Mouse (Mus musculus) frontal cortex, postnatal 10 days (tissue): ENCODE measurements at regions not wholly inside any gene's neighbourhood (a gene's known extent, or its start where the extent isn't known, plus 50 kb on each side); places are given as distances from the start of the nearest gene placed in this dataset.

ENCODE experiments used
- DNase-seq, 2 experiments: peaks; one replicate each; pipeline ENCODE4 v3.0.0; 2022; ENCODE audit warnings: low spot score in 2 of 2, mixed read lengths in 1 of 2

DNA sequence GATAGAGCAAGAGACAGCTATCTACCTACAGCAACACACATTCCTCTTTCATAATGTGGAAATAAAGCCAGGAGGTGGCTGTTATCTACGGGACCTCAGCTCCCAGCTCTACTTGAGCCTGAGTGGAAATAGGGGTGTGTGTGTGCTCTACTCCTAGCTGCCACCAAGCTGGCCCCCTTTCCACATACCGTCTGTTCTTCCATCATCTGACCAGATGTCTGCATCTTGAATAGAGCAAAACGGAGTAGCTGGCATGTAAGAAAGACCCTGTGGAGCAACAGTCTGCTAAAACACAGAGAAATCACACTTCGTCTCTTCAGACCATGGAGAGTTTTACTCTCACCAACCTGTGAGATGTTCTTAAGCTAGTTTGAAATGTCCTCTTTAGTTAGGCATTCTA is 454.9 kb downstream of the 1700129C05Rik start:
- DNase-seq, result no peak

DNA sequence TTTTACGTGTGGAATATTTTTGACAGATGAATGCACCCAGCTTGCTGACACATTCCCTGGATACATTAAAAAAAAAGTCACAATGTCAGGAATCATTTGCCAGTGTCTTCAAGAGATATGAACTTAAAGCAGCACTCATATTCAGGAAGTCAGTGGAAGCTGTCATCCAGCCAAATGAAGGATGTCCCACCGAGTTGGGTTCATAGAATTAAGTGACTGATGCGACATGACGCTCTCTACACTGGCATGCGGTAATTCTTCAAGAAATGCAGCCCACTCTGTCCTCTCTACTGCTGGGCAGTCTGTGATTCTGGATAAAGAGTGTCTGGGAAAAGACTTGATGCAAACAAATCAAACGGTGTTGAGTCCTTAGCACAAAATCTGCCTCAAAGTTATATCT is 463.9 kb downstream of the 1700129C05Rik start:
- DNase-seq, result no peak

DNA sequence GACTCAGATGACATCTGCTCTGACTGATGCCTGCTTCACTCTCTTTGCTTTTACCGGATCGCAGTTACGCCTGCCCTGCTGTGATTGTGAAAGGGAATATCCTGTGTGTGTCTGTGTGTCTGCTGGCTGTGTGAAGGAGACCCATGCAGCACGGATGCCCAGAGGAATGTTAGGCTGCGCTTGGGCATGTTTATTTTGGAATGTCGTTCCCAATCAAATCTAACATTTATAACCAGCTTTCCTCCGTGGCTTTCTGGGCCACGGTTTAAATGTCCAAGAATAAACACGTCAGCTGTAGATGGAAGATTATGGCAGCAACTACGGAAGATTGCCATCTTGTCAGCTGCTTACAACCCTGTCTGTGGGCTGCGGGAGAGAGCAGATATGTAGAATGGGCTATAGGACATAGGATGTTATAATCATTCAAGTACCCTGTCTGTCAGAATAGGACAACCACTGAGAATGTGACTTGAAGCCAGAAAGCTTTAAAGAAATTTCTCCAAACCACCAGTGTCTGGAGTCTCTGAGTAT is 464.5 kb downstream of the 1700129C05Rik start:
- DNase-seq, result no peak

DNA sequence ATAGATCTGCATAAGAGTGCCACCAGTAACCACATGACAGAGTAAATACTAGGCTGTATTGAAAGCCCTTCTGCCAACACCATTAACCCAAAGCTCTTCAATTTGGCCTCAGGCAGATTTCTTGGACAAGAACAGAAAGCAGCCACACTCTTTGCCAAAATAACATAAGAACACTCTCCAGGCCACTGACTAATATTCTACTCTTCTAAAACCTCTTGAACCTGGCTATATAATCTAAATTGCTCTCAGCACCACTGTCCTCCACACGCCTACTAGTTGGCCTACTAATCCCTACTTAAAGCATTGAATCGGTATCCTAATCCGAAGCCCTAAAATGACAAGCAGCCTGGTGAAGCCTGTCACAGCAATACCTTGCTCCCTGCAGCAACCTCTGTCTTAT is 467.5 kb downstream of the 1700129C05Rik start:
- DNase-seq, result no peak

DNA sequence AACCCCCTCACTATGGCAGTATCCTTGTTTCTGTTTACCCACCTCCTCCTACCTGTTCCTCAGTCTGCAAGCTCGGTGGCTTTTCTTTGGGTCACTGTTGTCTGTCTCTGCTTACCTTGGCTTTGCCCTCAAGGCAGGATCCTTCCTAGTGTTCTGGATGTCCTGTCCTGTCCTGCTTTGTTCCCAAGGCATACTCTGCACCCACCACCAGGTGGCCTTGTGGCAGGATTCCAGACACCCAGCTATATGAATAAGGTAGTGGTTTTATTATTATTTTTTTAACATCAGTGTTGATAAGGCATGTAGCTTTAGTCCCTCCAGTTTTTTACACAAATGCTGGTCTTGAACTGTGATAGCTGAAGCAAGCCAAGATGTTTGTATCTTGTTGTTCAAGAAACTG is 478.7 kb downstream of the 1700129C05Rik start:
- DNase-seq, result no peak

- no peak for DNase-seq
These were observed 480.1 kb downstream of the 1700129C05Rik start for GRCm38 (mm10) chr14:58662601-58663000.

DNA sequence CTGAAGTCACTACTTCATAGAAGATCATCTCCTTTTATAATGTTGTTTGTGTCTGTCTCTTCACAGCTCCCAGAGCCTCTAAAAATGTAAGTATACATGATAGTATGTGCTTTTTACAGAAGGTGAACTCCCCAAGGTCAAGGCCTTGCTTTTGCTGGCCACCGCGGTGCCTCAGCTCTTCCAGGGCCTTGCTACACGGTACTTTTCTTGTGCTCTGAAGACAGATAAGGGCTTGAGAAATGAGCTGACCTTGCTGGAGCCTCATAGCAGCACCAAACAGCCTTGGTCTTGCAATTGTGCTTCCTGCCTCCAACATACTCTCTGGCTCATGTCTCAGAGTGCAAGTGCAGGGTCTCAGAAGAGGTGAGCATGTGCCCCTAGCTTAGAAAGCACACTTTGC is 481.3 kb downstream of the 1700129C05Rik start:
- DNase-seq, result no peak

DNA sequence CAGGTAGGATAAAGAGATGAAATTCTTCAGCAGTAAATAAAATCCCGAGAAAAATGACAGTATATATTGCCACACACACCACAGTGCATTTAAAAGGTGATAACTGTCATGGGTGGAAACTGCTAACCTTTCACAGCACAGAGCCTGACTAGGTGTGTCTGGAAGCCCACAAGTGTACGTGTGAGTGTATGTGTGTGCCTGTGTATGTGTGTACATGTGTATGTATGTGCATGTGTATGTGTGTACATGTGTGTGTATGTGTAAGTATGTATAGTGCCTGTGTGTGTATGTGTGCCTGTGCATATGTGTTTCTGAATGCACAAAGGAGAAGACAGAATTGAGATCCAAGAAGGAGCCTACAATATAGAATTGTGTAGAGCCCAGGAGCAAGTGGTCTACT is 485.4 kb downstream of the 1700129C05Rik start:
- DNase-seq, result no peak

GRCm38 (mm10) chr14:58656935-58657238 is 485.8 kb downstream of the 1700129C05Rik start:
- no peak for DNase-seq

DNA sequence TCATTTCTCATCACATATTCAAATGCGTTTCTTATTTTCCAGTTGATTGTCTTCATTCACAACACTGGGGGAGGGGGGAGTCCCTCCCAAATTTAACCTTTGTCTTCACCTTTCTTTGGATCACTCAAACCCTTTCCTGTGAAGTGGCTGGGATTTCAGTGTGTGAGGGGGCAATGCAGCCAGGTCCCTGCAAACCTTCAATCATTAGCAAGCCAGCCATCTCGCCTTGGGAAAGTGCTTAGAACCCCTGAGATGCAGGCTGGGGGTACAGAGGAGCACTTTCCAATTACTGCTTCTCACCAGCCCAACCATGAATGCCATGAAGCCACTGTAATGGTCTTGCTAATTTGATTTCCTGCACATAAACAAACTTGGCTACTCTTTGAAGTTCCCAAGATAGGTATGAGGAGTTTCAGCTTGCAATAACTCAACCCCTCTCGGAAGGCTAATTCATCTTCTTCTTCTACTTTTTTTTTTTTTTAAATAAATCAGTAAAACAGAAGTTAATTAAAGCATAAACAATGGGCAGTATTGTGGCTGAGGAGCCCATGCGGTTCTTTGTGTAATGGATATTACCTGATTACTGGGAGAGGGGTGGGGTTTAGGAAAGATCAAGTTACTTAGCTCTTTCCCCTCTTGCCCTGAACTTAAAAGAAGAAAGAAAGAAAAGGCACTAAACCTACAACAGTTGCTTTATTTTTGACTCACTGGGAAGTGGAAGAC is 486.3 kb downstream of the 1700129C05Rik start:
- no peak for DNase-seq

DNA sequence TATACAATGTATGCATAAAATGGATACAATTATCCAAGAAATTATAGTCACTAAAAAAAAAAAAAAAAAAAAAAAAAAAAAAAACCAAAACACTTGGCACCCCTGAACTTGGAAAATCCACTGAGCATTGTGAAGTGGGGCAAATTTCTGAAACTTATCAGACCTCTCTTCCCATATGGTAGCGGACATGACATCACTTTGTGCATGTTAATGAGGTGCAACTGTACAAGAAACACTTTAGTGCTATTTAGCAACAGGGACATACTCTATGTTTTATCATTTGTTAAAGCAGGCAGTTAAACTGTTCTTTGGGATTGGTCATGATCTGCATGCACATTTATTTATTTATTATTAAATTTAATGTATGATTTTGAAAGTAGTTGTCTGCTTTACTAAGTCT is 489.7 kb downstream of the 1700129C05Rik start:
- no peak for DNase-seq

- DNase-seq, result no peak
These were observed 490.7 kb downstream of the 1700129C05Rik start for GRCm38 (mm10) chr14:58652004-58652403.

GRCm38 (mm10) chr14:58651210-58651609 is 491.5 kb downstream of the 1700129C05Rik start:
- DNase-seq, result no peak

GRCm38 (mm10) chr14:58638337-58638696 is 504.4 kb downstream of the 1700129C05Rik start:
- DNase-seq, result no peak

GRCm38 (mm10) chr14:58637405-58638336 is 505.0 kb downstream of the 1700129C05Rik start:
- no peak for DNase-seq

DNA sequence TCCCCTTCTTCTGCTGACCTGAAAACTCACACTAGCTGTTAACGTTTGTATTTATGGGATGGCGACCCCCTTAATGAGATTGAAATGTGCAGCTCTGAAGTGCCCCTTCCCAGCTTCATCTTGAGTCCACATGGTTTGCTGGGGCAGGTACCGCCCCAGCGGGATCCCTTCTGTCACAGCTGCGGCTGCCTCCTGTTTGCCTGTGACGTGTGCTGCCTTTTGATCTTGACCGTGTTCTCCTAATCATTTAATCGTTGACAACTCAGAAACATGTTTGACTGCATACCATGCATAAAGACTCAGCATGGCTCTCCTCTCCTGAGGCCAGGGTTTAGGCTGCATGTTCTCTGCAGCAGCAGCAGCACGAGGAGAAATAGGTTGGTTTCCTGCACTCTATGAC is 511.5 kb downstream of the 1700129C05Rik start:
- DNase-seq, result no peak

GRCm38 (mm10) chr14:58628266-58628665 is 514.4 kb downstream of the 1700129C05Rik start:
- no peak for DNase-seq

DNA sequence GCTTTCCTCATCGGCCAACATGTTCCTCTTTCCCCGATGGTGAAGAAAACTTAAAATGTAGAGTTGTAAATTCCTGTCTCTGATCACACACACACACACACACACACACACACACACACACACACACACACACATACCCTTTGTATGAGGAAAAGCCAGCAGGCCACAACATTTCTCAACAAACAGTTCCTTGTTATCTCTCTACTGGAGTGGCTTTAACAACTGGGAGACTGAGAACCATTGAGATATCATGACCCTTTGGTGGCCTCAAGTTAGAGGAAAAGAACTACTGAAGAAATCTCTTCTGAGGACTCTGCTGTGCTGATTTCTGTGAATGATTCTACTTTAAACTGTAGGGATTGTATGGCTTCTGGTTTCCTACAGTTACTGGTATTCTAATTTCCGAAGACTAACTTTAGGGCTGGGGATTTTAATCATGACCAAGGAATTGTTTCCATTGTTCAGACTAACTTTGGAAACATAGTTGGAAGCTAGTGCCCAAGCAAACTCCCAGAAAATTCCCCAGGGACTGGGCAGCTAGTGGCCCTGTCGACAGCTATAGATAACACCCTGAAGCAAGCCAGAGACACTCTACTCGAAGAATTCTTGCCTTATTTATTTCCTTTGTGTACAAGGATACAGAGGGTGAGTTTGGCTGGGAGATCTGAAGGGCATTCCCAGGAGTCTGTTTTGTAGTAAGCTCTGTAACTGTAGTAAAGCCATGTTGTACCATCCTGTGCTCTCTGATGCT is 516.0 kb downstream of the 1700129C05Rik start:
- no peak for DNase-seq

DNA sequence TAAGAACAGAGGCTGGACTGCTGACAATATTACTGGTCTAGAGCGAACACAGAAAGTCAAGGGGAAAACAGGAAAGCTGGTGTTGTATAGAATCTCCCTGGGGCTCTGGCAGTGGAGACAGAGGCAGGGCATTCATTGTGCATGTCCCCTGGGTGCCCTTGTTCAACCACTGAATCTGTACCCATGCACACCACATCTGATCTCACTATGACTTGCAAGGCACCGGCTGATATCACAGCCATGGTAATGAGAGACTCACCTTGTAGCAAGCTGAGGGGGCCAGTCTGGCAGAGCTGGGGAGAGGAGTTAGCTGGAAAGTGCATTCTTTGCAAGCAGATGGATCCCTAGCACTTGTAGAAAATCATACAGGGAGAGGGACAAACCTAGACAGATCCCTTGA is 522.5 kb downstream of the 1700129C05Rik start:
- no peak for DNase-seq

GRCm38 (mm10) chr14:58617656-58618055 is 525.0 kb downstream of the 1700129C05Rik start:
- no peak for DNase-seq

DNA sequence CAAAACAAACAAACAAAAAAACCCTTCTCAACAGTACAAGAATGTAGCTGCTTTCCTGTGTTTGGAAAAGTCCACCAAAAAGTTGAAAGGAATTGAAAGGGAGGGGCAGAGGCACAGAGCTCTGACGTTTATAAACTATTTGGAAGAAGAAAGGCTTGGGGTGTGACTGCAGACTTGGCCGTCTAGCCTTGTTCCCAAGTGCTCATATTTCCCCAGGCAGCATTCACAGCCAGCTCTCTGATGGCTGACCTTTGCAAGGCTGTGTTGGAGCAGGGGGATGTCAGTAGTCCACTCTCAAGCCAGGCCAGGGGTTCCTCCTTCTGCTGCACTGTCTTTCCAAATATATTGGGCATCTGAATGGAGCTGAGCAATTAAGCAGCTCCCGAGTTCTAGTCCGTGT is 534.5 kb downstream of the 1700129C05Rik start:
- no peak for DNase-seq

DNA sequence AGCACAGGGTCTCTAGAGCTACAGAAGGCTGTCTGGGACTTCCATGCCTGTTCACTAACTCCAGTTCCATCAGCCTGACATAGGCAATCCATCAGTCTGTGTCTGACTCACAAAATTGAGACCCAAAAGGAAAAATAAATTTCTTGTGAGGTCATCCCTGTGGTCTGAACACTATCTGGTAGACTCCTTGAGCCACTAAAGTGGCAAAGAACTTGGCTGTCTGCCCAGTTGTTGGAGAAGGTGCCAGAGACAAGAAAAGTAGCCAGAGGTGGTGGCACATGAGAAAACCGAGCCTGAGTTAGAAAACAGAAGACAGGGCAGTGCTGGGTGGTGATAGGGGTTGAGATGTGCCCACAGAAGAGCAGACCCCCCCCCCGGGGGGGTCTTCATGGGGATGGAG is 535.0 kb downstream of the 1700129C05Rik start:
- no peak for DNase-seq
